Mouse (Mus musculus): ENCODE results near the gene Mmp19.

- TF ChIP-seq CTCF (conservative IDR thresholded peaks at IDR 0.05; ENCODE audit: low read length) (no peak), POU5F1 (IDR thresholded peaks at IDR 0.05; ENCODE audit: borderline replicate concordance, low read length) (no peak), NANOG (IDR thresholded peaks at IDR 0.05; ENCODE audit: borderline replicate concordance, low read length) (no peak)
These were observed 13.1 kb downstream of the Mmp19 start, which contains the start of gene Dnajc14 for GRCm38 (mm10) chr10:128803771-128804270.
